Mouse (Mus musculus) gastrocnemius, postnatal 4 days (tissue): ENCODE results near the gene Chsy1. TPM values are rescaled to one million over a fixed set of nuclear protein-coding genes. Genes with fewer than 3 reads are reported as not detected.
A peak's percentile ranks its signal among the peaks of the same experiment; 100 is the strongest.

Experiments used
- DNase-seq, 2 experiments: peaks; one replicate each; pipeline ENCODE4 v3.0.0; 2021 to 2022; ENCODE audit warnings: low spot score in 2 of 2, mixed read lengths in 2 of 2
- long read RNA-seq, 2 experiments: library from polyadenylated mRNA; stranded (forward); transcript quantifications; one replicate each; pipeline ENCODE4 v2.0.0; 2021
- total RNA-seq, 2 experiments: library from RNA; stranded (reverse); gene quantifications; 2 replicates each; pipeline ENCODE4 v1.2.3; 2021

Chsy1 gene
- total RNA-seq: 10 to 100 TPM; 32.0 to 35.9 TPM
- long read RNA-seq, experiment 1, full-length matches to known transcripts: 32 of 41 reads
- long read RNA-seq, experiment 1, partial matches to known transcripts: 8 of 41 reads
- long read RNA-seq, experiment 1, other reads (novel, unspliced or antisense): 1 of 41 reads
- long read RNA-seq, experiment 2, full-length matches to known transcripts: 22 of 30 reads
- long read RNA-seq, experiment 2, partial matches to known transcripts: 5 of 30 reads
- long read RNA-seq, experiment 2, other reads (novel, unspliced or antisense): 3 of 30 reads

DNA sequence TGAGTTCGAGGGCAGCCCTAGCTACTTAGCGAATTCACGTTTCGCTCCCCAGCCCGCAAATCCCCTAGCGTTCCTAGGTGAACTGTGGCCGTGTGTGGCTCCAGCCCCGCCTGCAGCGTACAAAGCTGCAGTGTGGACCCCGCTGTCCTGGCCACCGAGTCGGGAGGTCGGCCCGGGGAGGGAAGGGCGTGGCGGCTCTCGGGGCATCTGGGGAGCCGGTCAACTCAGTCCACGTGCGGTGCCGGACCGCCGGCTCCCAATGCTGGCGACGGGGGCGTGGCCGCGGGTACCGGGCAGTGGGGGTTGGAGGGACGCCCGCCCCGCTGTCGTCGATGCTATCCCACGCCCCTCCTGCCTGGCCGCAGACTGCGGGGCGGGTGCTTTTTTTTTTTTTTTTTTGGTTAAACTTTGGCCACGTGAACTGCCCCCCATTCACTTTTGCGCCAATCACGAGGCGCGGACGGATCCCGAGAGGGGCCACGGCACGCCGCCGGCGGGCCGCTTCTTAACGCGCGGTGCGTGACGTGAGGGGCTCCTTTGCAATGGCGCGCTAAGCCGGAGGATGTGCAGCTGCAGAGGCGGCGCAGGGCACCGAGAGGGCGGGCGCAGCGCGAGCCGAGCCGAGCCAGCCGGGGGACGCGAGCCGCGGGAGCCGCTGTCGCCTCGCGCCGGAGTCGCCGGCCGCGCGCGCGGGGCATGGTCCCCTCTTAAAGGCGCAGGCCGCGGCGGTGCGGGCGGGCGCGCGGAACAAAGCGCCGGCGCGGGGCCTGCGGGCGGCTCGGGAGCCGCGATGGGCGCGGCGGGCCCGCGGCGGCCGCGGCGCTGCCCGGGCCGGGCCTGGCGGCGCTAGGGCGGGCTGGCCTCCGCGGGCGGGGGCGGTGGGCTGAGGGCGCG lies at the start of gene Chsy1:
Chsy1 (plus strand) TSS at position 555 of the 894 bp plus-strand sequence.
- DNase-seq: peak; percentile 84 to 90

DNA sequence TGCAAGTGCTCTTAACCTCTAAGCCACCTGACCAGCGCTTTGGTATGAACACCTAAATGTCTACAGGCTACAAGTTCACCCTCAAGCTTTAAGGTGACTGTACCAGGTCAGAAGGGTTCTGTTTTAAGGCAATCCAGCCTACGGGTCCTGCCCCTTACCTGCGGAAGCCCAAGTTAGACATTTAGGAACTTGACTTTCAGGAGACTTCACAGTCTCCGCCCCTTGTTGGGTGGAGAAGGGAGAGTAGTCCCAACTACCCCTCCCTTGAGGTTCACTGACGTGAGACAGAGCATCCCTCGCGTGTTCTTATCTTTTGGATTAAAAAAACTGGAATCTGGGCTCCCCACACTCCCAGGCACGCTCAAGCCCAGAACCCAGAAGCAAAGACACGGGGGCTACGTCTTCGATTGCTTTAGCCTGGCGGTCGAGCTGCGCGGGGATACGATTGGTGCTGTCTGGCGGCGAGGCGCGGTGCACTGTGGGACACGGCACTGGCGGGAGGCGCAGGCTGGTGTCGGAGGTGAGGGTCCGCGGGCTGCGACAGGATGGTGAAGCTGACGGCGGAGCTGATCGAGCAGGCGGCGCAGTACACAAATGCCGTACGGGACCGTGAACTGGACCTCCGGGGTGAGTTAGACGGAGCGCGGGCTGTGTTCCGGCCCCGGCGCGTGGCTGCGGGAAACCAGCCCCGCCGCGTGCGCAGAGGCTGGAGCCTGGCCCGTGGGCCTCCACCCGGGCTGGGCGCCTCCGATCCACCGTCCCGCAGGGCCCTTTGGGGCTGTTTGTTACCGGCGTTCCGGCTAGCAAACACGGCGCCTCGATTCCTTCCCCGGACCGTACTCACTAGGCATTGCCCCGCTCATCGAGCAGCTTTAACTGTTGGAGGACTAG lies 49.0 kb upstream of the Chsy1 start:
- peak; percentile 78 to 86 for DNase-seq

DNA sequence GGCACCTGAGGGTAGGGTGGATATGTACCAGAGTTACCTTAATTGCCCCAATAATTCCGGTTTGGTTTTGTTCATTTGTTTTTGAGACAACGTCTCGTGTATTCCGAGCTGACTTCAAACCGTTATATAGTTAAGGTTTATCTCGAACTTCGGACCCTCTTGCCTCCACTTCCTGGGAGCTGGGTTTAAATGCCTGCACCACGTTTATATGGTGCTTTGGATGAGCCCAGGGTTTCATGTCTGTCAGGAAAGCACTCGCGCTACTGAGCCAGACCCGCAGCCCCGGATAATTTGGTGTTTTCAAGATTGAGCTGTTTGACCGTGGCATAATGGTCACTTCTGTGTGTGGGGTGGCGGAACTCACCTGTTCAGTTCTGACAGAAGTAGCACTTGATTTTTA lies 48.3 kb upstream of the Chsy1 start:
- DNase-seq: no peak

DNA sequence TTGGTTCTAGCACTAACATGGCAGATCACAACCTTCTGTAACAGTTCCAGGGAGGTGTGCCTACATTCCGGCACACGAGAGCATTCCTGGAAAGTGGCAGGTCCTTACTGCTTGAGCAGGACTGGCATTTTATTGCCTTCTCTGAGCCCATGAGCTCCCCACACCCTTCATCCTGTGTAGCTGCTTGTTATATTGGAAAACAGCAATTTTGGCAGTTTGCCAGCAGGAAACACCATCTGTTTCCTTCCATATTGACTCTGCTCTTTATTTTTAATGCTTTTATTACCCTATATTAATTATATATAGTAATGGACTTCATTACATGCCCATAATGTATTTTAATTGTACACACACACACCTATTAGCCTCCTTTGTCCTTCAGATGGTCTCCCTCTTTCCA lies 32.9 kb upstream of the Chsy1 start:
- no peak for DNase-seq

DNA sequence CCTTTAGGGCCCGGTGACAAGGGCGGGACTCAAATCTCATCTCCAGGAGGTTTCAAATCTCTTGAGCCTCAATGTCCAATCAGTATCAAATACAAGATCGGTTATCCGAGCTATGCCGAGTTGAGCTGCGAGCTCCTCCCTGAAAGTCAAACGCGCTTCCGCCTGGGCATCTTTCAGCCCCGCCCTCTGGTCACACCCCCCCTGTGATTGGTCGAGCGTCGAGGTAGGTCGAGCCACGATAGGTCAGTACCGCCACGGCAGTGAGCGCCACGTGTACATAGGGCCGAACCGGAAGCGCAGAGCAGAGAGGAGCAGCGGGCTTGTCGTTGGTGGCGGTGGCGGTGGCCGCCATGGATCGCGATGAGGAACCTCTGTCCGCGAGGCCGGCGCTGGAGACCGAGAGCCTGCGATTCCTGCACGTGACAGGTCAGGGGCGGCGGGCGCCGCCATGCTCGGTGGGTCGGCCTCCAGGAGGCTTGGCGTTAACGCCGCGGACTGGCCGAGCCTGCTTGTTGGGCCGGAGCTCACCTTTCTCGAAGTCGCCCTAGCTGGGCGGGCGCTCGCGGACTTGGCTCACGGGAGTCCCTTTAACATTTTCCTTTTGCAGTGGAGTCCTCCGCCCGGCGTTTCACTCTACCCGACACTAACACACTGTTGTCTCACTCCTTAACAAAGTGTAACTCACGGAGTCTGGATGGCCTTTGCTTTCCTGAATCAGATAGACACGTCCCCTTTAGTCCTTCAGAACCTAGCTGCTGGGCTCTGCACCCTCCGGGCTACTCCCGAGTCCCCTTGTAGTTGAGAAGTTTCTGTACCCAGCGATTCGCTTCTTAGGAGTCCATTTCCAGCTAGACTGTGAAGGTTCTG lies 29.7 kb upstream of the Chsy1 start, which contains the start of gene Selenos:
Selenos (plus strand) TSS at position 286 of the 867 bp plus-strand sequence.
- DNase-seq: peak; percentile 86 to 96

DNA sequence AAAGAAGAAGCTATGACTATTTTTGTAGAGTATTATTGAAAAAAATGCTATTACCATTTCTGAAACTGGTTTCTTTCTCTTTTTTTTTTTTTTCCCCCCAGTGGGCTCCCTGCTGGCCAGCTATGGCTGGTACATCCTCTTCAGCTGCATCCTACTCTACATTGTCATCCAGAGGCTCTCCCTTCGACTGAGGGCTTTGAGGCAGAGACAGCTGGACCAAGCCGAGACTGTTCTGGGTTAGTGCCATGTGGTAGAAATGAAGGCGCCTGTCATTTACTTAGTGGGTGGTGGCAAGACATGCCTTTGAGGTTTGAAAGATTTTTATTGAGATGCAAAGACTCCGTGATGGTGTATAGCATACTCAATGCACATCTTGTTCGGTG lies 29.1 kb upstream of the Chsy1 start:
- DNase-seq: no peak

DNA sequence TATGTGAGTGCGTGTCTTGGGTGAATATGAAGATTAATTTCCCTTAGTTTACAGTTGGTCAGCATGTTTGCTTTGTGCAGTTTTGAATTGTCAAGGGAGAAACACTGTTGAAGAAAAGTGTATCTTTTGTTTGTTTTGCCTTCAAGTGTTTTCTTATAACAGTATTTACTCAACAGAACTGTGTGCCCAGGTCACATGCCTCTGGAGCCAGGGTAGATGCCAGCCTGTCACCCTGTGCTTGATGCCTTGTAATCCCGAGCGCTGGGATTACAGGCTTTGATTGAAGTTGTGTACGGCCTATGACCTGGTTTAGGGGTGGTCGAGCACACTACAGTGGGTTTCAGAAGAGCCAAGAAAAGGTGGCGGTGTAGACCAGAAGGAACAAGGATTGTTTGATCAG lies 25.6 kb upstream of the Chsy1 start:
- no peak for DNase-seq

DNA sequence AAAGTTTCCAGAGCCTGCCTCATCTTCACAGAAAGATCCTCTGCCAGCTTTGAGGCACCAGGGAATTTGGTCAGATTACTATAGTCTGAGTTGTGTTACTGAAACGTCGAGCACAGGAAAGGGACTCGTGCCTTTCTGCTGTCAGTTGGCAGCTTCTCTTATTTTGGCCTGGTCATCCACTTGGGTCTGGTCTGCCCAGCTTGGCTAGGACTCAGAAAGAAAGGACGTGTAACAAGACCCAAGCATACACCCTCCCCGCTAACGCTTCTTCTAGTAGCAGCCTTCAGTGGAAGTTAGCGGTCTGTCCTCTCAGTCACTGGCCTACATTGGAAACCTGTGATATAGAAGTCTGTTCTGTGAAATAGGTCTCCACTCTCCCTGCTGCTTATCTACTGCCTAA lies 24.8 kb upstream of the Chsy1 start:
- DNase-seq: no peak

DNA sequence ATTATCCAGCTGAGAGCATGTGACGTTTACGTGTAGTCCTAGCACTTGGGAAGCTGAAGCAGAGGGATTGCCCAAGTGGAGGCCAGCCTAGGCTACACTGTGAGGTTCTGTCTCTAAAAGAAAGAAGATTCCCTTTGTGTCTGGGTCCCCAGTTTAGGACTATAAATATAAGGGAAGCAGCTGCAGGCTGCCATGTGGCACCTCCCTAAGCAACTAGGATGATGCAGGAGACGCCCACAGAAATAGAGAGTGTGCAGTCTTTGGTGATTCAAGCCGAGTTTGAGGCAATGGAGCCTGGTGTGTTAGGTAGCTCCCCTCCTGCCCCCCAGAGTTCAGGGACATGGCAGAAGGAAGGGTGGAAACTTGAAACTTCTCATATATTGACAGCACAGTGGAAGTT lies 21.7 kb upstream of the Chsy1 start:
- no peak for DNase-seq

DNA sequence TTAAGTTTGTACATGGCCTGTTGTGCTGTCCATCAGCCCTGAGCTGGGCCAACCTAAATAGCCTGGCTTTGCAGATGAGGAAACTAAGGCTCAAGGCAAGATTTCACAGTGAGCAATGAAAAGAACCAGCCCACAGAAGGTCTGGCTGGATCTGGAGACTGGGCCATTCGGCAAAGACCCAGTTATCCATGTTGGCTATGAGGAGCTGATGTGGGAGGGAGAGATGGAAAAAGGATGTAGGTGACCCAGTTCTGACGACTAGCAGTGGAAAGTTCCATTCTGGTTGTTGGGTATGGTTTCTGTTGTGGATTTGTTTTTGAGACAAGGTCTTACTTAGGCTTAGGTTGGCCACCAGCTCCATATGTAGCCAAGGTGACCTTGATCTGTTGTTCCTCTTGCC lies 21.2 kb upstream of the Chsy1 start:
- no peak for DNase-seq

DNA sequence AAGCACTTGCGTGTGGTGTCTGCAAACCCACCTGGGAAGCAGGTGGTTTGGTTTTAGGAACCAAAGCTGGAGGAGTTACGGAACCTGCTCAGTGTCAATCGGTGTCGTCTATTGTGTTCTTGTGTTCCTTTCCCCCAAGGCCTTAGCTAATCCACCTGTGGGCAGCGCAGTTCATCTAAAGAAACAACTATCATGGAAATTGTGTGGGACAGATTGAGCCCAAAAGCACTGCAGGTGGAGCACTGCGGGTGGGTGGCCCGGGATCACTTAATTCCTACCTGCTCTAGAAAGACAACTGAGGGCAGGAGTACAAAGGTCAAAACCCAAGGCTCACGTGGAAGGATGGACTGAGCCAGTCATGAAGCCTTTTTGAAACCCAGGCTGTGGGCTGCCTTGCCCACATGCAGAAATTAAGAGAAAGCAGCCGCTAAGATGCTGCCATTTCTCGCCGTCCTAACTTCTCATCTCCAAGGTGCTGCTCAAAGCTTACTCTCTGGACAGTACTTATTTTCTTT lies 18.6 kb upstream of the Chsy1 start:
- DNase-seq: no peak

DNA sequence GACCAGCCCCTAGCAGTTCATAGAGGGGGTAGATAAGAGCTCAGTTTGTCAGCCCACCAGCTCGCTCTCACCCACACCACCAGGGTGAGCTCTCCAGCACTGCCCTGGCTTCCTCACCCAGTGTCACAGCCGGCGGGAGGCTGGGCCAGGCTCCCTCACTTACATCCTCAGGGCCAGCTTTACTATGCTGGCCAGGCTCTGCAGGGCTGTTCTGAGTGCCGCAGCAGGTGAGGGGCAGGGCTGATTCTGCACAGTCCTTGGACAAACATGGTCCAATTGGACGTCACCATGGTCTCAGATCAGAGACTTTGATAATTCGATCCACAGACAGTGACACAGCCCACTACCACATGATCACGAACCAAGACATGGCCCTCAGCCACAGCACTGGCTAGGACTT lies 17.8 kb upstream of the Chsy1 start:
- no peak for DNase-seq

DNA sequence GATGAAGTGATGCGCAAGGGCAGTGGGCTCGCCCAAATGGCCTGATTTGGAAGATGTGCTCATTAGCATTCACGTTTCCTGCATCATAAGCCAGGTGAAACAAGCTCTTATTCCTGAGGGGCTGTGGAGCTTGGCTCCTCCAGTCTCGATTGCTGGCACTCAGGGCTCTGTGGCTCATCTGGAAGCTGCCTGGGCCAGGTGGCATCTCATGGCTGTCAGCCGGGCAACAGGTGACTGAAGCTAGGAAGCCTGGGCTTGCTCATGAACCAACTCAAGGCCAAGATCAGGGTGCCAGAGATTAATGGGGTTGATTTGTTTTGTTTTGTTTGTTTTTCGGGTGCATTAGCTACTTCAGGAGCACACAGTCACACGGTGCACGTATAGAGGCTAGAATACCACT lies 16.7 kb upstream of the Chsy1 start:
- DNase-seq: no peak

DNA sequence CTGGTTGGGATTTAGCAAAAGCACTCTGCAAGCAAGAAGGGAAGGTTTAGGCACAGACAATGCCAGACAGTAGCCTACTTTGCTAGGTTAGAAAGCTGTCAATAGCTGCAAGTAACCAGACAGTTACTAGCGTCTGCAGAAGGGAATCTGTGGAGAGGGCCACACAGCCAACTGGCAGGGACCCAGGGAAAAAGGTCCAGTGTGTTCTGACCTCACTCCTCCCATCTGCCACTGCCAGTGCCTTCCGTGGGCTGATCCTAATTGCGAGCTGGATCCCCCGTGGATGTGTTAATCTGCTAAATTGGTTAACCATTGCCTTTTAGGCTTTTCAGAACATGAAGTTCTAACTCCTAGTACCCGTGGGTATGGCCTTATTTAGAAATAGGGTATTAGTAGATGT lies 15.2 kb upstream of the Chsy1 start:
- DNase-seq: peak in 1 of 2 experiments; percentile 27

DNA sequence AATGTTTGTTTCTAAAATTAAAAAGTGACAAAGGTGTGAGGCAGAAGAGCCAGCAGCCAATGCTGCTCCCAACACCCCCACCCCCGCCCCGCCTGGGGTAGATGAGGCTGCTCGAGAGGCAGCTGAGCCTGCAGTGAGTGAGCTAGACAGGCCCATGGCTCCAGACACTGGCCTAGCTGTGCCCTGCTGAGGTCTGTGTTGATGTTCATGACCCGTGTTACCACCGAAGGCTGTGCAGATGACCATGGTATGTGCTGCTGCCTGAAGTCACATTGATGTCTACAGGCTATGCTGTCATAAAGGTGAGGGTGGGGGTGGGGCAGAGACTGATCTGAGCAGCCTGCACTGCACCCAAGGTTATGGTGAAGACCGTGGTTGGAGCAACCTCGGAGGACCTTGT lies 10.5 kb upstream of the Chsy1 start:
- DNase-seq: no peak

DNA sequence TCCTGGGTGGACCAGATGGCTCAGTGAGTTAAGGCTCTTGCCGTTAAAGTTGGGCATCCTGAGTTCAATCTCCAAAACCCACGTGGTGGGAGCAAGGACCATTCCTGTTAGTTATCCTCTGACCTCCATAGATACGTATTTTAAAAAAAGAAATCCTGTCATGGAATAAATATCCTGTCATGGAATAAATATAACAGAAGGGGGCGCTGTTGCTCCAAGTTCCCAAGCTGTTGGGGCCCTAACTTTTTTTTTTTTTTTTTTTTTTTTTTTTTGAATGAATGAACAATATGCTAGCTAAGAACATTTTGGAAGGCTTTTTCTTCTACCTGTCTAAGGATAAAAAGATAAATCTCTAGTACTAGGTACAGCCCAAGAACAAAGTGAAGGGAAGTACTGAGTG lies 7.4 kb upstream of the Chsy1 start:
- DNase-seq: no peak

DNA sequence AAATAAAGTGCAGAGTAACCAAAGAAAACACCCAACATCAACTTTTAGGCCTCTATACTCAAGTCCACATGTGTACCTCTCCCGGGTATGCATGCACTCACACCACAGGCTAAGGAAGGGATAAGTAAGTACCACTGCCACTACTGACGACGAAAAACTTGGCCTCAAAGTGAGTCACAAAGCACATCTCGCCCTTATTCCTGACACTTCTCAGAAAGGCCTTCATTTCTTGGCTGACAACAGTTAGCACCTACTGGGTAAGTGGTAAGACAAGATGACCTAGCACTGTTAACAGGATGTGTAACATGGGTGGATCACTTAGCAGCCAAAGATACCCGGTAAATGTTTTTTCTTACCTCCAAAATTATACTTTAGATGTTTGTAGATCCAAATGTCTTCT lies 4.8 kb upstream of the Chsy1 start:
- no peak for DNase-seq

DNA sequence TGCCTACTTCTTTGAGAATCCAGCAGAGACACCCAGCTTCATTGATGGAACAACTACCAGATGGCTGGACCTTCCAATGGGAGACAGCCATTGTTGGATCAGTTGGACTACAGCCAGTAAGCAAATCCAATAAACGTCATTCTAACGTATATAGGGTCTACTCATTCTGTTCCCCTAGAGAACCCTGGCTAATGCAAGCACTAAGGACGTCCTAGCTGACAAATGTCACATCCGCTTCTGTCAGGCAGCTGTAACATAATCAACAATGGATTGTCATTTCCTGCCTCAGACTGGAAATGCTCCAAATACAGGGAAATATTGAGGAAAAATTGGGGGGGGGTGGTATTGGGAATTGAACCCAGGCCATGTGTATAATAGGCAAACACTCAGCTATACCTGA lies 3.5 kb upstream of the Chsy1 start:
- no peak for DNase-seq

DNA sequence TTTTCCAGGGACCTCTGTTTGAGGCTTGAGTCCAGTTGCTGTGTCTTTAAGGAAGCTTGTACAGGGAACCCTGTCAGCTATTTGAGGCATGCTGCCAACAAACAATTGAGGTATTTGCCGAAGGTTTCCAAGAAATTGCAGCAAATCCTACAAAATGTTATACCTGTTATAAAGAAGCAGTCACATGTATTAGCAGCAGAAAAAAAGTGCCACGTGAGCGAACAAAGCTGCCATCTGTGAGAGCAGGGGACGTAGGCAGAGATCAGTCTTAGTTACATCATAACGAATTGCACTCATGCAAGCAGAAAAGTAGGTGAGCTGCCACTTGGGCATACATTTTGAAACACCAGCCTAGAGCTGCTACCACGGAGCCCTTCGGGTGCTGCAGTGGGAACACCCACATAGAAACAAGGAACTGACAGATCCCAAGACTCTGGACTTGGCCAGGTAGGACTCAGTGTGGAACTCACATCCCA lies 2.7 kb upstream of the Chsy1 start:
- no peak for DNase-seq

DNA sequence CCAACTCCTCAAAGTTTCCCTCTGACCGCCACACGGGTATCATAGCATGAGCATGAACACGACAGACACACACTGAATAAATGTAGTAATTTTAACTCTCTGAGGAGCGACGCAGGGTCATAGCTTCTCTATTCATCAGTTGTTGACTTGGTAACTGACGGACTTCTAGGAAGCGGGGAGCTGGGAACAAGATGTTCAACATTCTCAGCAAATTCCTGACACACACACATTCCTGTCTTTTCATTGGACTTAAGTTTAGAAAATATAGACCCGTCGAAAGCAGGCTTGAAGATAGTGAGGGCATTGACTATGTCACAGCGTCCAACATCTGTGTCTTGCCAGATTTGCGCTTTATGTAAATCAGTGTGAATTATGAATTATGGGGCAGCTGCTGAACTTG lies 2.1 kb upstream of the Chsy1 start:
- no peak for DNase-seq
